23 mouse cellular contexts compared by ENCODE assay signal in genomic region chr16:73182258-73182657, GRCm38 (mm10).
DNase-seq lines count a peak whose midpoint lies in the region; ATAC-seq lines count a peak whose summit lies in the region.
"Had no signal": no experiment of that assay in that cellular context is flagged by ENCODE, and none has a peak within 500 bp of the region (broad histone marks: within the 10 kb centered on the region; RNA-seq: fewer than 3 reads in every experiment).

No protein-coding gene starts in this region.

- no peak overlapping the region for H3K9ac ChIP-seq in forebrain, embryonic 15.5 days (replicated peaks)
- H3K9ac ChIP-seq in forebrain, embryonic 11.5 days (ENCODE audit: low read length) = no peak overlapping the region
- H3K9ac ChIP-seq: hindbrain, embryonic 15.5 days; limb, embryonic 15.5 days; liver, embryonic 15.5 days; midbrain, embryonic 12.5 days; neural tube, embryonic 13.5 days had no signal

- no peaks in the 10 kb centered on the region for H3K36me3 ChIP-seq in forebrain, embryonic 15.5 days
- no peaks in the 10 kb centered on the region for H3K36me3 ChIP-seq in forebrain, embryonic 11.5 days (ENCODE audit: control insufficient read depth, insufficient read depth, low read length)
- H3K36me3 ChIP-seq: hindbrain, embryonic 15.5 days; limb, embryonic 15.5 days; liver, embryonic 15.5 days; midbrain, embryonic 12.5 days; neural tube, embryonic 13.5 days had no signal

- H3K27me3 ChIP-seq in forebrain, embryonic 15.5 days = no peaks in the 10 kb centered on the region
- no peaks in the 10 kb centered on the region for H3K27me3 ChIP-seq in forebrain, embryonic 11.5 days (ENCODE audit: control insufficient read depth, insufficient read depth, low read length)
- H3K27me3 ChIP-seq: hindbrain, embryonic 15.5 days; limb, embryonic 15.5 days; liver, embryonic 15.5 days; midbrain, embryonic 12.5 days; neural tube, embryonic 13.5 days had no signal

- peaks cover 14% of the 10 kb centered on the region; the same call in 1 of the 2 replicates for H3K4me1 ChIP-seq in forebrain, embryonic 15.5 days
- H3K4me1 ChIP-seq in forebrain, embryonic 11.5 days (replicated peaks; ENCODE audit: control insufficient read depth, insufficient read depth, low read length) = no peaks in the 10 kb centered on the region
- H3K4me1 ChIP-seq: limb, embryonic 15.5 days; liver, embryonic 15.5 days; midbrain, embryonic 12.5 days; neural tube, embryonic 13.5 days had no signal

- DNase-seq in cerebellum, adult 9-10 months = peak; percentile 2
- no peak for DNase-seq in cerebellum, adult 18-20 months
- no peak for DNase-seq in forebrain, embryonic 11.5 days (ENCODE audit: low spot score)
- DNase-seq in left cerebral cortex, postnatal 4 days = peak; percentile 15
- DNase-seq in left cerebral cortex, adult 9 months (ENCODE audit: low spot score in 2 of 2) = no peak
- DNase-seq in retina, postnatal 7 days (ENCODE audit: low read depth, low spot score) = peak; percentile 4
- DNase-seq in adrenal gland, postnatal 10 days = no peak
- DNase-seq: adrenal gland, postnatal 14 days; gastrocnemius, postnatal 25 days; layer of hippocampus, postnatal 36 days; right cerebral cortex, postnatal 25 days; thymus, postnatal 4 days had no signal

- no peaks in the 10 kb centered on the region for H3K9me3 ChIP-seq in forebrain, embryonic 15.5 days
- no peaks in the 10 kb centered on the region for H3K9me3 ChIP-seq in forebrain, embryonic 11.5 days (ENCODE audit: control insufficient read depth, low read length)
- H3K9me3 ChIP-seq: hindbrain, embryonic 15.5 days; limb, embryonic 15.5 days; liver, embryonic 15.5 days; midbrain, embryonic 12.5 days; neural tube, embryonic 13.5 days had no signal

- no peak overlapping the region for H3K27ac ChIP-seq in forebrain, embryonic 15.5 days (replicated peaks)
- H3K27ac ChIP-seq in forebrain, embryonic 11.5 days (ENCODE audit: low read depth, low read length) = no peak overlapping the region
- H3K27ac ChIP-seq: hindbrain, embryonic 15.5 days; limb, embryonic 15.5 days; liver, embryonic 15.5 days; macrophage; midbrain, embryonic 12.5 days; neural tube, embryonic 13.5 days had no signal

- H3K4me2 ChIP-seq in forebrain, embryonic 15.5 days (replicated peaks) = no peak overlapping the region
- H3K4me2 ChIP-seq in forebrain, embryonic 11.5 days (ENCODE audit: low read depth, low read length, severe bottlenecking) = no peak overlapping the region
- H3K4me2 ChIP-seq: hindbrain, embryonic 15.5 days; limb, embryonic 15.5 days; liver, embryonic 15.5 days; midbrain, embryonic 12.5 days; neural tube, embryonic 13.5 days had no signal

- 36% methylated on average over 7 of the region's 7 CpGs for WGBS in forebrain, embryonic 15.5 days
- 80% methylated on average over 7 of the region's 7 CpGs for WGBS in forebrain, embryonic 11.5 days

- ATAC-seq in forebrain, embryonic 15.5 days (replicated peaks) = peak; percentile 73
- no peak for ATAC-seq in forebrain, embryonic 11.5 days (replicated peaks; ENCODE audit: low FRiP score)
- ATAC-seq: activated CD4-positive, CD25-positive, alpha-beta regulatory T cell, adult 4 months; CD4-positive, CD25-positive, alpha-beta regulatory T cell, adult 4 months; intestine, postnatal 0 days had no signal

- intact Hi-C loops in left cerebral cortex, postnatal 4 days (cut with DNase I) = no loop called here

- H3K4me3 ChIP-seq in forebrain, embryonic 15.5 days = no peak overlapping the region
- no peak overlapping the region for H3K4me3 ChIP-seq in forebrain, embryonic 11.5 days (ENCODE audit: low read depth, low read length)
- H3K4me3 ChIP-seq: erythroblast, embryonic 14.5 days; hindbrain, embryonic 15.5 days; limb, embryonic 15.5 days; liver, embryonic 15.5 days; midbrain, embryonic 12.5 days; neural tube, embryonic 13.5 days had no signal

Comparison
In these comparisons a context has a peak if more than half of its experiments do, and no peak if none do; other contexts are left out.
1. DNase-seq: peak in cerebellum, adult 9-10 months (single experiment), left cerebral cortex, postnatal 4 days (single experiment) and retina, postnatal 7 days (single experiment); none in cerebellum, adult 18-20 months (0 of 2), forebrain, embryonic 11.5 days (single experiment), left cerebral cortex, adult 9 months (0 of 2) and adrenal gland, postnatal 10 days (single experiment).